In genomic region chr10:127666501-127667268, GRCm38 (mm10) we compare ENCODE assay signal across 8 mouse cellular contexts. TPM values are rescaled to one million over a fixed set of nuclear protein-coding genes. Genes with fewer than 3 reads are reported as not detected.
DNase-seq lines count a peak whose midpoint lies in the region; ATAC-seq lines count a peak whose summit lies in the region.

Gene Nemp1 (plus strand): TSS chr10:127666901.

- peak within 1 kb of the TSS; percentile 71 for H3K9ac ChIP-seq in hindbrain, embryonic 16.5 days (ENCODE audit: low read depth, low read length)

- H3K4me3 ChIP-seq in hindbrain, embryonic 16.5 days (ENCODE audit: low read length), result peak within 1 kb of the TSS; percentile 57
- H3K4me3 ChIP-seq in megakaryocyte, embryonic 14.5 days (replicated peaks), result peak within 1 kb of the TSS; percentile 95

- WGBS in hindbrain, embryonic 16.5 days, result under 1% methylated on average over 59 of the region's 73 CpGs

- H3K9me3 ChIP-seq in hindbrain, embryonic 16.5 days (ENCODE audit: control insufficient read depth, low read length), result no peaks in the 10 kb centered on the region
- H3K9me3 ChIP-seq in megakaryocyte, embryonic 14.5 days, result no peaks in the 10 kb centered on the region

- peak within 1 kb of the TSS; percentile 96 for H3K4me2 ChIP-seq in hindbrain, embryonic 16.5 days (ENCODE audit: low read length)

- DNase-seq in ZHBTc4 (ENCODE audit: low read depth, low spot score), result peak; percentile 90
- peak; percentile 69 to 84 for DNase-seq in gastrocnemius, adult 8-10 months (ENCODE audit: low spot score in 2 of 2)
- peak; percentile 70 to 85 for DNase-seq in left cerebral cortex, postnatal 14 days (ENCODE audit: low spot score in 2 of 2)
- peak; percentile 82 to 90 for DNase-seq in right cerebral cortex, postnatal 10 days (ENCODE audit: low spot score in 2 of 2)
- peak; percentile 76 for DNase-seq in urinary bladder, postnatal 25 days (ENCODE audit: low spot score)

- H3K27ac ChIP-seq in hindbrain, embryonic 16.5 days (ENCODE audit: low read depth, low read length), result peak within 1 kb of the TSS; percentile 72

- peak; percentile 42 for ATAC-seq in common myeloid progenitor, adult 5-6 weeks (replicated peaks; ENCODE audit: low read depth, poor library complexity, severe bottlenecking)
- ATAC-seq in hindbrain, embryonic 16.5 days, result peak; percentile 74

- H3K27me3 ChIP-seq in hindbrain, embryonic 16.5 days (replicated peaks; ENCODE audit: control insufficient read depth, insufficient read depth, low read length), result peaks cover 35% of the 10 kb centered on the region
- no peaks in the 10 kb centered on the region for H3K27me3 ChIP-seq in megakaryocyte, embryonic 14.5 days (replicated peaks)

- H3K4me1 ChIP-seq in hindbrain, embryonic 16.5 days (ENCODE audit: control insufficient read depth, insufficient read depth, low read depth, low read length), result peaks cover 25% of the 10 kb centered on the region; the same call in 1 of the 2 replicates
- H3K4me1 ChIP-seq in megakaryocyte, embryonic 14.5 days, result peaks cover 88% of the 10 kb centered on the region

- intact Hi-C loops in left cerebral cortex, postnatal 14 days (cut with DNase I), result no loop called here

- H3K36me3 ChIP-seq in hindbrain, embryonic 16.5 days (ENCODE audit: control insufficient read depth, insufficient read depth, low read length), result no peaks in the 10 kb centered on the region
- H3K36me3 ChIP-seq in megakaryocyte, embryonic 14.5 days (replicated peaks; ENCODE audit: low read length), result peaks cover 32% of the 10 kb centered on the region

RNA-seq across cellular contexts. Expression of gene Nemp1, which starts in this region (rescaled TPM):
- total RNA-seq in common myeloid progenitor, adult 5-6 weeks (2017), result 20.8 and 22.6 TPM in 2 replicates
- 1 to 10 TPM; 2.0 to 2.6 (median 2.3) TPM for total RNA-seq in gastrocnemius, adult 8-10 months (2022)
- 2.9 and 3.9 TPM in 2 replicates for polyA plus RNA-seq in hindbrain, embryonic 16.5 days (2015; fragmentation: Nextera tagmentation; extraction: Ambion mirVana)
- total RNA-seq in left cerebral cortex, postnatal 14 days (2021), result 1 to 10 TPM; 3.9 to 4.6 TPM
- polyA plus RNA-seq in megakaryocyte, embryonic 14.5 days (2012; ENCODE audit: insufficient read depth, low replicate concordance), result 1.5 TPM in 1 of 2 replicates, not detected in the other

Comparison
In these comparisons a context has a peak if more than half of its experiments do, and no peak if none do; other contexts are left out.
1. Peak in every context shown above with its lines: DNase-seq, ATAC-seq, H3K4me3 ChIP-seq and H3K27ac ChIP-seq.